Mouse (Mus musculus): ENCODE data around the gene Mxd4.
A peak's percentile ranks its signal among the peaks of the same experiment; 100 is the strongest.

Mxd4 gene

GRCm38 (mm10) chr5:34187601-34188316 lies at the start of gene Mxd4:
Gene Mxd4 (minus strand): TSS chr5:34187720.
- peak; percentile 98 to 99 for DNase-seq

- DNase-seq, result peak; percentile 62
These were observed 48.4 kb upstream of the Mxd4 start for GRCm38 (mm10) chr5:34235898-34236420.

- DNase-seq, result no peak
These were observed 47.5 kb upstream of the Mxd4 start for GRCm38 (mm10) chr5:34235056-34235455.

GRCm38 (mm10) chr5:34233221-34233515 lies 45.6 kb upstream of the Mxd4 start:
- DNase-seq, result no peak

GRCm38 (mm10) chr5:34232481-34233220 lies 45.1 kb upstream of the Mxd4 start:
- no peak for DNase-seq

- no peak for DNase-seq
These were observed 44.4 kb upstream of the Mxd4 start for GRCm38 (mm10) chr5:34231901-34232300.

GRCm38 (mm10) chr5:34230599-34231485 lies 43.3 kb upstream of the Mxd4 start:
- no peak for DNase-seq

GRCm38 (mm10) chr5:34229503-34229902 lies 42.0 kb upstream of the Mxd4 start:
- no peak for DNase-seq

- no peak for DNase-seq
These were observed 38.0 kb upstream of the Mxd4 start for GRCm38 (mm10) chr5:34225516-34225915.

- DNase-seq, result no peak
These were observed 37.0 kb upstream of the Mxd4 start for GRCm38 (mm10) chr5:34224515-34224914.

- no peak for DNase-seq
These were observed 32.5 kb upstream of the Mxd4 start for GRCm38 (mm10) chr5:34220001-34220400.

- DNase-seq, result no peak
These were observed 31.2 kb upstream of the Mxd4 start for GRCm38 (mm10) chr5:34218672-34219071.

GRCm38 (mm10) chr5:34217756-34218155 lies 30.2 kb upstream of the Mxd4 start:
- no peak for DNase-seq

- DNase-seq, result no peak
These were observed 28.5 kb upstream of the Mxd4 start for GRCm38 (mm10) chr5:34216025-34216424.

GRCm38 (mm10) chr5:34213659-34214058 lies 26.1 kb upstream of the Mxd4 start:
- peak; percentile 22 to 30 for DNase-seq

- DNase-seq, result peak; percentile 81 to 85
These were observed 22.8 kb upstream of the Mxd4 start for GRCm38 (mm10) chr5:34210279-34210678.

- no peak for DNase-seq
These were observed 20.0 kb upstream of the Mxd4 start for GRCm38 (mm10) chr5:34207503-34207902.

GRCm38 (mm10) chr5:34205788-34206187 lies 18.3 kb upstream of the Mxd4 start:
- no peak for DNase-seq

GRCm38 (mm10) chr5:34204911-34205310 lies 17.4 kb upstream of the Mxd4 start:
- no peak for DNase-seq

GRCm38 (mm10) chr5:34202006-34202405 lies 14.5 kb upstream of the Mxd4 start:
- no peak for DNase-seq

- DNase-seq, result peak; percentile 27 to 57
These were observed 13.9 kb upstream of the Mxd4 start for GRCm38 (mm10) chr5:34201396-34201795.

GRCm38 (mm10) chr5:34198615-34199014 lies 11.1 kb upstream of the Mxd4 start:
- no peak for DNase-seq

GRCm38 (mm10) chr5:34197243-34197642 lies 9.7 kb upstream of the Mxd4 start:
- no peak for DNase-seq
